Mouse (Mus musculus): ENCODE data around the gene Lrfn4.

Lrfn4 gene

DNA sequence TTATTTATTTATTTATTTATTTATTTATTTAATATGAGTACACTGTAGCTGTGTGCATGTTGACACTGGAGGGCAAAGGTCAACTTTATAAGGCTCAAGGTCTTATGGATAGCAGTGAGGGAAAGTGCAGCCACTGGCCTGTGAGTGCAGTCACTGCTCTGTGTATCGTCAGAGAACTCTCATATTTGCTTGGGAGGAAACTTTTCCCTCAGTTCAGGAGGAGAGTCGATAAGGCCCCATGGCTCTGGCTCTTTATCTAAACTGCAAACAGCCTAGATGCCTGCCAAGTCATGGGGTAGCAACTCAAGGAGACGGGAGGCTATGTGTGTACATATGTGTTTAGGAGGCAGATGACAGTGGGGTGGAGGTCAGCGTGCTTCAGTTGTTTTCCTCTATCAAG is 46.6 kb downstream of the Lrfn4 start:
- no peak for DNase-seq

DNA sequence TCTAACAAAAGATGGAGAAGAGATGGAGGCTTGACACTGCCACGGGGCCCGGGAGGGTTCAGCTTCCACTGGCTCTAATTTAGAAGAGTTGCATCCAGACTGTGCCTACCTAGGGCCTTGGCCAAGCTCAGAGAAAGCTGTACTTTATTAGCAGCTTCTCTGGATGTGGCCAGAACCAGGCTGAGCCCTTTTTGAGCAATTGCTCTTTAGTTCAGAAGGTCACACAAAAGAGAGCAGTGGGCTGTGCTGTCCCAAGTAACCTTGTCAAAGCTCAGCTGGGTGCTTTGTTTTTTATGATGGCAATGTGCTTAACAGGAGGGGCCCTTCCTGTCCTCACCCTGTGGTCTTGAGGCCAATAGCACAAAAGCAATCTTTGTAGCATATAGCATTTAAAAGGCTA is 47.8 kb downstream of the Lrfn4 start:
- DNase-seq, result no peak

DNA sequence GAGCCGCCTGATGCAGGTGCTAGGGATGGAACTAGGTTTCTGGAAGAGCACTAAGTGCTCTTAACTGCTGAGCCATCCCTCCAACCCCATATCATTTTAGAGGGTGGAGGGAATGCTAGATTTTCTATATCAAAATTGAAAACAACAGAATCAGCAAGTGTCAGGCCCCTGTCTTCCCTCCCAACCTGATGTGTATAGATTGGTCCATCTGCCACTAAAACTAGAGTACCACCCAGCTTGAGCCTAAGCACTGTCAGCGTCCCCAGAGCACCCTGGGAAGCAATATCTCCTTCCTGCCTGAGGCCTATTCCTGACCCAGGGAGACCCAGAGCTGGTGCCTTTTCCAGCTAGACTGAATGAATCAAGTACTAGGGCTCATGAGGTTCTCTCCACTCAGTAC is 48.6 kb downstream of the Lrfn4 start:
- no peak for DNase-seq

DNA sequence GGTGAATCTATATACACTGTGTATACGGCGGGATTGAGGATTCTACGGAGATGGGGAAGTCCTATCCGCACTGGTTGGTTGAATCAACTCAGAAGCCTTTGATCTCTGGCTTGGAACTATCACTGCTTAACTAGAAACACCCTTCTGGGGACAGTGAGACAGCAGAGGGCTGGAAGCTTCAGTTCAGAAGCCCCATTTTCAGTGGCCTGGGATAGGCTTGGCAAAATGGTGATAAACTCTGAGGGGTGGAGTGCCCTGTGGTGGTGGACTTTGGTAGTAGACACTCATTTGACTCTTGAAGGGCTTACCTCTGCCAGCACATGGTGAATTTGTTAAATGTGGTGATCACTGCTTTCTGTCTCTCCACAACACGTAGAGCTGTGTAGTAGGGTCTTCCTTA is 49.8 kb downstream of the Lrfn4 start:
- DNase-seq, result no peak

Measured in kidney, adult 8-10 months (tissue).